Mouse (Mus musculus): ENCODE data around the gene Hgf. TPM values are rescaled to one million over a fixed set of nuclear protein-coding genes. Genes with fewer than 3 reads are reported as not detected.

Hgf gene
- 3.5 TPM in 2 replicates for total RNA-seq (2014; rRNA removed)
- polyA plus RNA-seq (2015; fragmentation: Nextera tagmentation; extraction: Ambion mirVana), result 1.5 and 1.7 TPM in 2 replicates

- H3K9me3 ChIP-seq (ENCODE audit: low read length), result no peaks in the 10 kb centered on the region
- H3K4me1 ChIP-seq (ENCODE audit: insufficient read depth), result no peaks in the 10 kb centered on the region
- no peaks in the 10 kb centered on the region; the same call in 1 of the 2 replicates for H3K27me3 ChIP-seq (ENCODE audit: insufficient read depth, low read length)
- WGBS, result 5% methylated on average over 16 of the region's 16 CpGs
- peak within 1 kb of the TSS; percentile 45 for H3K4me2 ChIP-seq (ENCODE audit: low read depth)
- H3K4me3 ChIP-seq (ENCODE audit: low read depth, low read length), result peak within 1 kb of the TSS; percentile 28
- ATAC-seq (peak; percentile 81), DNase-seq (peak; percentile 53)
- H3K9ac ChIP-seq, result peak within 1 kb of the TSS; percentile 22; the same call in 1 of the 2 replicates
- H3K27ac ChIP-seq (ENCODE audit: low read depth, low read length), result no peak within 1 kb of the TSS
- TF ChIP-seq CTCF (IDR thresholded peaks at IDR 0.05; ENCODE audit: low read depth), result peak; percentile 20
- no peaks in the 10 kb centered on the region for H3K36me3 ChIP-seq (ENCODE audit: insufficient read depth)
Observed at GRCm38 (mm10) chr5:16553304-16554047, at the start of gene Hgf. TSS of gene Hgf (plus strand) at chr5:16553495.

- 56% methylated on average over 4 of the region's 4 CpGs for WGBS
- DNase-seq (peak; percentile 63), ATAC-seq (peak; percentile 93)
- Histone ChIP-seq H3K4me3 (ENCODE audit: low read depth, low read length) (no peak overlapping the region), H3K27me3 (ENCODE audit: insufficient read depth, low read length) (no peaks in the 10 kb centered on the region), H3K4me2 (ENCODE audit: low read depth) (no peak overlapping the region), H3K36me3 (ENCODE audit: insufficient read depth) (no peaks in the 10 kb centered on the region), H3K27ac (ENCODE audit: low read depth, low read length) (no peak overlapping the region), H3K4me1 (ENCODE audit: insufficient read depth) (no peaks in the 10 kb centered on the region), H3K9me3 (ENCODE audit: low read length) (no peaks in the 10 kb centered on the region), H3K9ac (no peak overlapping the region)
- TF ChIP-seq CTCF (IDR thresholded peaks at IDR 0.05; ENCODE audit: low read depth), result no peak
Observed at GRCm38 (mm10) chr5:16506702-16507350, 46.5 kb upstream of the Hgf start.

GRCm38 (mm10) chr5:16531619-16532277, 21.5 kb upstream of the Hgf start:
- H3K27me3 ChIP-seq (ENCODE audit: insufficient read depth, low read length), result no peaks in the 10 kb centered on the region
- no peaks in the 10 kb centered on the region for H3K36me3 ChIP-seq (ENCODE audit: insufficient read depth)
- no peaks in the 10 kb centered on the region for H3K9me3 ChIP-seq (ENCODE audit: low read length)
- no peak for TF ChIP-seq CTCF (IDR thresholded peaks at IDR 0.05; ENCODE audit: low read depth)
- H3K4me1 ChIP-seq (ENCODE audit: insufficient read depth), result no peaks in the 10 kb centered on the region
- no peak overlapping the region for H3K4me2 ChIP-seq (ENCODE audit: low read depth)
- DNase-seq (no peak), ATAC-seq (peak; percentile 74; the same call in 1 of the 2 replicates)
- H3K4me3 ChIP-seq (ENCODE audit: low read depth, low read length), result no peak overlapping the region
- H3K27ac ChIP-seq (ENCODE audit: low read depth, low read length), result no peak overlapping the region
- WGBS, result 32% methylated on average over 3 of the region's 3 CpGs
- no peak overlapping the region for H3K9ac ChIP-seq

GRCm38 (mm10) chr5:16538067-16538466, 15.2 kb upstream of the Hgf start:
- no peak overlapping the region for H3K4me2 ChIP-seq (ENCODE audit: low read depth)
- no peaks in the 10 kb centered on the region for H3K27me3 ChIP-seq (ENCODE audit: insufficient read depth, low read length)
- H3K9me3 ChIP-seq (ENCODE audit: low read length), result no peaks in the 10 kb centered on the region
- no peak overlapping the region for H3K9ac ChIP-seq
- no peak overlapping the region for H3K4me3 ChIP-seq (ENCODE audit: low read depth, low read length)
- H3K4me1 ChIP-seq (ENCODE audit: insufficient read depth), result no peaks in the 10 kb centered on the region
- DNase-seq (no peak), ATAC-seq (no peak)
- H3K27ac ChIP-seq (ENCODE audit: low read depth, low read length), result no peak overlapping the region
- TF ChIP-seq CTCF (IDR thresholded peaks at IDR 0.05; ENCODE audit: low read depth), result no peak
- WGBS, result 80% methylated on average over 2 of the region's 2 CpGs
- H3K36me3 ChIP-seq (ENCODE audit: insufficient read depth), result no peaks in the 10 kb centered on the region

GRCm38 (mm10) chr5:16541561-16542116, 11.7 kb upstream of the Hgf start:
- no peaks in the 10 kb centered on the region for H3K36me3 ChIP-seq (ENCODE audit: insufficient read depth)
- H3K9me3 ChIP-seq (ENCODE audit: low read length), result no peaks in the 10 kb centered on the region
- no peak for TF ChIP-seq CTCF (IDR thresholded peaks at IDR 0.05; ENCODE audit: low read depth)
- H3K27ac ChIP-seq (ENCODE audit: low read depth, low read length), result no peak overlapping the region
- H3K4me2 ChIP-seq (ENCODE audit: low read depth), result no peak overlapping the region
- DNase-seq, result no peak
- no peak overlapping the region for H3K9ac ChIP-seq
- 21% methylated on average over 2 of the region's 2 CpGs for WGBS
- no peak for ATAC-seq
- no peak overlapping the region for H3K4me3 ChIP-seq (ENCODE audit: low read depth, low read length)
- no peaks in the 10 kb centered on the region for H3K4me1 ChIP-seq (ENCODE audit: insufficient read depth)
- no peaks in the 10 kb centered on the region for H3K27me3 ChIP-seq (ENCODE audit: insufficient read depth, low read length)

GRCm38 (mm10) chr5:16547490-16547889, 5.8 kb upstream of the Hgf start:
- Histone ChIP-seq H3K27me3 (ENCODE audit: insufficient read depth, low read length) (no peaks in the 10 kb centered on the region; the same call in 1 of the 2 replicates), H3K4me3 (ENCODE audit: low read depth, low read length) (no peak overlapping the region), H3K9ac (no peak overlapping the region), H3K4me2 (ENCODE audit: low read depth) (no peak overlapping the region), H3K9me3 (ENCODE audit: low read length) (no peaks in the 10 kb centered on the region), H3K27ac (ENCODE audit: low read depth, low read length) (no peak overlapping the region), H3K36me3 (ENCODE audit: insufficient read depth) (no peaks in the 10 kb centered on the region), H3K4me1 (ENCODE audit: insufficient read depth) (no peaks in the 10 kb centered on the region)
- 90% methylated on average over 3 of the region's 3 CpGs for WGBS
- TF ChIP-seq CTCF (IDR thresholded peaks at IDR 0.05; ENCODE audit: low read depth), result no peak
- no peak for ATAC-seq
- no peak for DNase-seq

All from forebrain, postnatal 0 days (tissue).